Mouse (Mus musculus) embryonic facial prominence, embryonic 12.5 days (tissue): ENCODE results near the gene Hcrtr2. TPM values are rescaled to one million over a fixed set of nuclear protein-coding genes. Genes with fewer than 3 reads are reported as not detected.

Source experiments
- ATAC-seq: fragments of 200-750 bp; cut with Nextera tagmentation; 2 replicates; pipeline ENCODE4 v1.8.0; 2017; ENCODE audit not compliant: insufficient number of reproducible peaks, insufficient read depth, low FRiP score, low TSS enrichment
- H3K27ac ChIP-seq: fragments of 300-500 bp; sonication (generic); 2 replicates; pipeline ENCODE4 v1.5.1; 2016; ENCODE audit warnings: mild to moderate bottlenecking
- H3K27me3 ChIP-seq: fragments of 300-500 bp; sonication (generic); 2 replicates; pipeline ENCODE4 v1.6.1; 2016; ENCODE audit warnings: mild to moderate bottlenecking, moderate library complexity
- H3K36me3 ChIP-seq: fragments of 300-500 bp; sonication (generic); 2 replicates; pipeline ENCODE4 v1.6.1; 2016; ENCODE audit warnings: mild to moderate bottlenecking
- H3K4me1 ChIP-seq: fragments of 300-500 bp; sonication (generic); 2 replicates; pipeline ENCODE4 v1.6.1; 2016
- H3K4me2 ChIP-seq: fragments of 300-500 bp; sonication (generic); replicated peaks from 2 replicates; pipeline ENCODE4 v1.6.1; 2016; ENCODE audit warnings: mild to moderate bottlenecking, moderate library complexity
- H3K4me3 ChIP-seq: fragments of 300-500 bp; sonication (generic); 2 replicates; pipeline ENCODE4 v1.5.1; 2016; ENCODE audit warnings: mild to moderate bottlenecking
- H3K9ac ChIP-seq: fragments of 300-500 bp; sonication (generic); 2 replicates; pipeline ENCODE4 v1.6.1; 2016; ENCODE audit warnings: mild to moderate bottlenecking, moderate library complexity
- H3K9me3 ChIP-seq: fragments of 300-500 bp; sonication (generic); 2 replicates; pipeline ENCODE4 v1.6.1; 2016; ENCODE audit warnings: mild to moderate bottlenecking, moderate library complexity
- WGBS: fragments of 180-500 bp; shearing (Covaris S2); methylation state at CpG from one replicate; pipeline ENCODE4 v1.1.7; 2016; 5-methylcytosine and 5-hydroxymethylcytosine counted together
- polyA plus RNA-seq: library from polyadenylated mRNA; unstranded; fragments of >200 nt; fragmentation: Nextera tagmentation; extraction: Ambion mirVana; gene quantifications from 2 replicates; pipeline ENCODE4 v1.2.1, GENCODE M21; 2016

Gene Hcrtr2
- polyA plus RNA-seq, 1 experiment from 2014 or later = 1.9 TPM

- Histone ChIP-seq H3K36me3 (no peaks in the 10 kb centered on the region), H3K4me1 (no peaks in the 10 kb centered on the region), H3K9me3 (no peaks in the 10 kb centered on the region), H3K9ac (no peak overlapping the region), H3K27ac (no peak overlapping the region), H3K27me3 (no peaks in the 10 kb centered on the region), H3K4me2 (no peak overlapping the region), H3K4me3 (no peak overlapping the region)
- ATAC-seq = no peak
Measured at GRCm38 (mm10) chr9:76313921-76314320, 9.7 kb downstream of the Hcrtr2 start.

- no peak overlapping the region for H3K9ac ChIP-seq
- H3K4me3 ChIP-seq = no peak overlapping the region
- H3K4me1 ChIP-seq = no peaks in the 10 kb centered on the region
- ATAC-seq = no peak
- H3K4me2 ChIP-seq = no peak overlapping the region
- H3K27me3 ChIP-seq = no peaks in the 10 kb centered on the region
- no peaks in the 10 kb centered on the region for H3K9me3 ChIP-seq
- H3K27ac ChIP-seq = no peak overlapping the region
- 63% methylated on average over 1 of the region's 1 CpGs for WGBS
- H3K36me3 ChIP-seq = no peaks in the 10 kb centered on the region
Measured at GRCm38 (mm10) chr9:76312221-76312620, 11.4 kb downstream of the Hcrtr2 start.

DNA sequence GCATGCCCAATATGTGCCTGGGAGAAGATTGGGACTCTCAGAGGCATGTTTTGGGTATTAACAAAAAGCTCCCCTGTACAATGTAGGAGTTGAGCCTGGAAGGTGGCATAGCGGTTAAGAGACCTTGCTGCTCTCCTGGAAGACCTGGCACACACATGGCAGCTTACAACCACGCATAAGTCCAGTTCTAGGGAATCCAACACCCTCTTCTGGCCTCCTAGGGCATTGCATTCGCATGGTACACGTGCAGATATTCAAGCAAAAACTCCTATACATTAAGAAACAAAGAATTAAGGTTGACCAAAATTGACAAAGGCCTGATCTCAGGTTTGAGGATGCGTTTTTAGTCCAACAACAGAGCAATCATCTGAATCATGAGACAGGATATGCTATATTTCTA lies 32.3 kb downstream of the Hcrtr2 start:
- Histone ChIP-seq H3K27ac (no peak overlapping the region), H3K9me3 (no peaks in the 10 kb centered on the region), H3K27me3 (no peaks in the 10 kb centered on the region), H3K4me3 (no peak overlapping the region), H3K4me1 (no peaks in the 10 kb centered on the region), H3K36me3 (no peaks in the 10 kb centered on the region), H3K4me2 (no peak overlapping the region), H3K9ac (no peak overlapping the region)
- WGBS = 71% methylated on average over 5 of the region's 5 CpGs
- no peak for ATAC-seq

- Histone ChIP-seq H3K4me2 (no peak overlapping the region), H3K27ac (no peak overlapping the region), H3K4me1 (no peaks in the 10 kb centered on the region), H3K27me3 (no peaks in the 10 kb centered on the region), H3K9me3 (no peaks in the 10 kb centered on the region), H3K4me3 (no peak overlapping the region), H3K9ac (no peak overlapping the region), H3K36me3 (no peaks in the 10 kb centered on the region)
- no peak for ATAC-seq
Measured at GRCm38 (mm10) chr9:76270886-76271285, 52.8 kb downstream of the Hcrtr2 start.

DNA sequence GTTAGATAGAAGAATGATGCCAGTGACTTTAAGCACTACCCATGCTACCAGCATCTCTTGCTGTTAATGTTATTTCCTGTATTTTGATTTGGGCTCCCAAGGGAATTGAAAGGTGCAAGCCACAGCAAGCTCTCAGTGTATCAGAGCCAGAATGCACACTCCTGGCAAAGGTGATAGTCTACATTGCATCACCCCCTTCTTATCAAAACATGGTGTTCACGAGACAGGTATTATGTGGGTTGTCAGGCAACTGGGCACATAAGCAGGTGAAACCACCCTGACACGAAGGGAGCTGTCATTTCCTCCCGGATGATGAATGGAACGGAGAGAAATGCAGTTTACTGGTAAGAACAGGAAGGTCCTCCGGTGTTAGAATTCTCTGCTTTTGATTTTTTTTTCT lies 65.9 kb downstream of the Hcrtr2 start:
- Histone ChIP-seq H3K4me1 (no peaks in the 10 kb centered on the region), H3K9me3 (no peaks in the 10 kb centered on the region), H3K4me3 (no peak overlapping the region), H3K27ac (no peak overlapping the region), H3K9ac (no peak overlapping the region), H3K36me3 (no peaks in the 10 kb centered on the region), H3K4me2 (no peak overlapping the region), H3K27me3 (no peaks in the 10 kb centered on the region)
- 81% methylated on average over 5 of the region's 5 CpGs for WGBS
- no peak for ATAC-seq

DNA sequence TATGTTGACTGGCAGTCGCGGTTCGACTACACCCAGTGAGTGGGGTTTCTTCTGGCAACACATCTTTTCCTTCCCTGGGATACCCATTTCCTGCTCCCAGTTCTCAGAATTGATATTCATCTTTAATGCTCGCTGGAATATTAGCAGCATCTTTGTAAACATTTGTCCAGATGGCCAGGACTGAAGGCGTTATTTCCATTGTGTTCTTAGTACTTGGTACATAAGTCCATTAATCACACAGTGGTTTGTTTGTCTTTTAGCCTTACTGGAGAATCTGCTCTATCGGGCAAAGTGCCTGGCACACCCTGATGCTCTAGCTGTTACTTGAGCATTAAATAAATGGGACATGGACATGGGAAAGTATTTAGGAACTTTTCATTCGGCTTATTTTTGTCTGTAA lies 71.1 kb downstream of the Hcrtr2 start:
- H3K4me1 ChIP-seq = no peaks in the 10 kb centered on the region
- H3K4me2 ChIP-seq = no peak overlapping the region
- no peaks in the 10 kb centered on the region for H3K27me3 ChIP-seq
- no peak for ATAC-seq
- no peak overlapping the region for H3K4me3 ChIP-seq
- H3K9me3 ChIP-seq = no peaks in the 10 kb centered on the region
- no peak overlapping the region for H3K9ac ChIP-seq
- no peak overlapping the region for H3K27ac ChIP-seq
- H3K36me3 ChIP-seq = no peaks in the 10 kb centered on the region
- WGBS = 91% methylated on average over 7 of the region's 7 CpGs

- no peak for ATAC-seq
- H3K4me3 ChIP-seq = no peak overlapping the region
Measured at GRCm38 (mm10) chr9:76252109-76252508, 71.5 kb downstream of the Hcrtr2 start.

DNA sequence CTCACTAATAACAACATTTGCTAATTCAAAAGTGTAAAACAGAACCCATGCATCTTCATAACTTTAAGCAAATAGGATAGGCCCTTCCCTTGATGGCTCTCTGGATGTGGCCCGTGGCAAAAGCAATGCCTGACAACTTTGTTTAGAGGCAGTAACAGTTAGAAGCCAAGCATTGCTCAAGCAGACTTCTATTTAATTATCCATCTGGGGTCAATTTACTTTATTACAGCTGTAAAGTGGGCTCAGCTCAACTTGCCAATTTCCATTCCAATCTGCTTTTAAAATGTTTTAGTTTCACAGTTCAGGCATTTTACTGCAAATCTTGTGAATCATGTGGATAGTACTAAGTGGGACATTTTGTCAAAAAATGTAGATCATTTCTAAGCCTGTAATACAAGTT lies 81.3 kb downstream of the Hcrtr2 start:
- 40% methylated on average over 1 of the region's 1 CpGs for WGBS
- ATAC-seq = no peak
- H3K4me3 ChIP-seq = no peak overlapping the region

More at GRCm38 (mm10) chr9:76252109-76252508, 71.5 kb downstream of the Hcrtr2 start:
- H3K27ac ChIP-seq = no peak overlapping the region
- WGBS = 94% methylated on average over 4 of the region's 4 CpGs
- H3K36me3 ChIP-seq = no peaks in the 10 kb centered on the region
- no peaks in the 10 kb centered on the region for H3K27me3 ChIP-seq
- H3K9me3 ChIP-seq = no peaks in the 10 kb centered on the region
- H3K4me1 ChIP-seq = no peaks in the 10 kb centered on the region
- no peak overlapping the region for H3K4me2 ChIP-seq
- H3K9ac ChIP-seq = no peak overlapping the region

GRCm38 (mm10) chr9:76237946-76238345 lies 85.7 kb downstream of the Hcrtr2 start:
- Histone ChIP-seq H3K4me1 (peaks cover 6% of the 10 kb centered on the region; the same call in 1 of the 2 replicates), H3K27me3 (no peaks in the 10 kb centered on the region), H3K36me3 (no peaks in the 10 kb centered on the region), H3K27ac (no peak overlapping the region), H3K4me3 (no peak overlapping the region), H3K4me2 (no peak overlapping the region), H3K9me3 (no peaks in the 10 kb centered on the region), H3K9ac (no peak overlapping the region)
- no peak for ATAC-seq
- WGBS = 78% methylated on average over 5 of the region's 5 CpGs

More for the DNA sequence above, 81.3 kb downstream of the Hcrtr2 start:
- Histone ChIP-seq H3K4me2 (no peak overlapping the region), H3K27me3 (no peaks in the 10 kb centered on the region), H3K36me3 (no peaks in the 10 kb centered on the region), H3K4me1 (no peaks in the 10 kb centered on the region; the same call in 1 of the 2 replicates), H3K9me3 (no peaks in the 10 kb centered on the region), H3K27ac (no peak overlapping the region), H3K9ac (no peak overlapping the region)

- Histone ChIP-seq H3K36me3 (no peaks in the 10 kb centered on the region), H3K4me2 (peak overlapping the region; percentile 54), H3K4me3 (no peak overlapping the region), H3K9ac (no peak overlapping the region), H3K9me3 (no peaks in the 10 kb centered on the region), H3K27me3 (no peaks in the 10 kb centered on the region), H3K4me1 (peaks cover 6% of the 10 kb centered on the region; the same call in 1 of the 2 replicates), H3K27ac (no peak overlapping the region)
- no peak for ATAC-seq
- 36% methylated on average over 12 of the region's 12 CpGs for WGBS
Measured at GRCm38 (mm10) chr9:76237243-76237642, 86.4 kb downstream of the Hcrtr2 start.

GRCm38 (mm10) chr9:76236626-76237025 lies 87.0 kb downstream of the Hcrtr2 start:
- Histone ChIP-seq H3K4me1 (peaks cover 6% of the 10 kb centered on the region; the same call in 1 of the 2 replicates), H3K36me3 (no peaks in the 10 kb centered on the region), H3K27ac (0 out of 2 replicates have a peak overlapping the region, but pooled peaks have one; percentile 30), H3K4me3 (peak overlapping the region; percentile 34; the same call in 1 of the 2 replicates), H3K27me3 (no peaks in the 10 kb centered on the region), H3K4me2 (peak overlapping the region; percentile 54), H3K9ac (no peak overlapping the region), H3K9me3 (no peaks in the 10 kb centered on the region)
- ATAC-seq = no peak
- WGBS = under 1% methylated on average over 7 of the region's 7 CpGs

DNA sequence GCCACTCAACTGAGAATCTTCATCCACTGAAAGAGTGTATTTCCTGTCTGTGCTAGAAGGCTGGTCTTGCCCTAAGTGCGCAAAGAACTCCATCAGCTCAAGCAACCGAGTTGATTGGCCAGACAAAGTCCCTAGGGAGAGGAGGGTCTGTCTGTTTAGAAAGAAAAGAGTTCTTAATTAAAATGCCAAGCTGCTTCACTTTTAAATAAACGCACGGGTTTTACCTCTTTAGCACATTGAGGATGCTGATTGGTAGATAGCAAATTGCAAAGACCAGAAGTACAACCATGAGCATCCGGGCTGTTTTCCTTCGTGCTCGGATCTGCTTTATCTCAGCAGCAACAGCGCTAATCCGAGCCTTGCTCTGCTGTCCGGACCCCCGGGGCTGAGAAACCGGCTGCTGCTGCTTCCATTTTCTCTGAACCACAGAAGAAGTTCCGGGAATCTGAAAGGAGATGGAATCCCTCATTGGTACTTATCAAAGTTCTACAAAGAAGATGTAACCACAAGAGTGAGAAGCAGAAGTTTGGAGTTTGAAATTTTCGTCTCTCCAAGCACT lies 87.6 kb downstream of the Hcrtr2 start:
- Histone ChIP-seq H3K27ac (peak overlapping the region; percentile 30; the same call in 1 of the 2 replicates), H3K36me3 (no peaks in the 10 kb centered on the region), H3K9me3 (no peaks in the 10 kb centered on the region), H3K4me3 (peak overlapping the region; percentile 34), H3K9ac (0 out of 2 replicates have a peak overlapping the region, but pooled peaks have one; percentile 25), H3K4me2 (peak overlapping the region; percentile 54), H3K4me1 (peaks cover 6% of the 10 kb centered on the region; the same call in 1 of the 2 replicates), H3K27me3 (no peaks in the 10 kb centered on the region)
- under 1% methylated on average over 14 of the region's 14 CpGs for WGBS
- ATAC-seq = peak; percentile 71; the same call in 1 of the 2 replicates
